Mouse (Mus musculus) liver, postnatal 0 days (tissue): ENCODE measurements at regions not wholly inside any gene's neighbourhood (a gene's known extent, or its start where the extent isn't known, plus 50 kb on each side); places are given as distances from the start of the nearest gene placed in this dataset.
A peak's percentile ranks its signal among the peaks of the same experiment; 100 is the strongest.
"Not testable (repeated sequence)": the region's sequence is repeated elsewhere in the genome, so short reads cannot be mapped to it uniquely, and the experiment has no call there.

ENCODE experiments used
- CTCF ChIP-seq: sonication (generic); IDR thresholded peaks from 2 replicates; pipeline ENCODE4 v1.5.1; 2016; ENCODE audit warnings: antibody characterized with exemption, low read depth
- EP300 ChIP-seq: IDR thresholded peaks from 2 replicates; pipeline ENCODE4 v1.6.1; 2016; ENCODE audit warnings: antibody characterized with exemption, low read depth, mild to moderate bottlenecking

DNA sequence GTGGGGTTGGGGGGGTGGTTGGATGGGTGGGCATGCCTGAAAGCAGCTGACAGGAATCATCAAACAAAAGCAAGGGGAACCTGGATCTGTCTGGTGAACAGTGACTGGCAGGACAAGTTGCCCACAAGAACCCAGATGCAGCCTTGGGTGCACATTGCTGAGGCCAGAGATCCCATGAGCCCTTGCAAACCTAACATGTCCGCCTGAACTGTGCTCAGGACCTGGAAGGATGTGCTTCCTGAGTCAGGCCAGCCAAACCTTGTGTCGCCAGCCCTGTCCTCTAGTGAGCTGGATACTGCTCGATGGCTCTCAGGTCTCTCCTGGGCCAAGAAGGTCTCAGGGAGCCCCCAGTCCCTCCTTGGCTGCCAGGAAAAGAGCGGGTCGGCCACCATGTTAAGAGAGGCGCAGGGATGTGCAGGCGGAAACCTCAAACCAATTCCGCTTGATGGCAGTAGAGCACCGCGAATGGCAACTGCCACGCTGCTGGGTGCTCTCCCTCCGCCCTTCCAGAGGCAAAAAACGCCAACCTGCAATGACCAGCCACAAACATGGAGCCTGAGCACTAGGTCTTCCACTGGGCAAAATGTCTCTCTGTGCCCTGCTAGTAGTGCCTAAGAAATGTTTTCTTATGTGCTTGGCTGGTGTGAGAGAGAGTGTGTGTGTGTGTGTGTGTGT lies 140.2 kb downstream of the Pls3 start:
- peak; percentile 42 for TF ChIP-seq CTCF
- TF ChIP-seq EP300: not testable (repeated sequence)
